Mouse (Mus musculus) MEL (cell line): ENCODE measurements around the gene Col18a1. TPM values are rescaled to one million over a fixed set of nuclear protein-coding genes. Genes with fewer than 3 reads are reported as not detected.

Source experiments
- DNase-seq: peaks from one replicate; pipeline ENCODE4 v3.0.0; 2011; ENCODE audit warnings: low read depth, low spot score
- H3K27ac ChIP-seq: 2 replicates; pipeline ENCODE4 v1.5.1; 2012; ENCODE audit warnings: low read depth, mild to moderate bottlenecking, control low read depth, low read length, moderate library complexity; ENCODE audit not compliant: control insufficient read depth
- H3K27me3 ChIP-seq, 2 experiments: fragments of 150-350 bp in 1 of 2; sonication (generic) in 1 of 2; 2 replicates each; pipeline ENCODE4 v1.6.1; 2012; ENCODE audit warnings: low read length in 2 of 2, mild to moderate bottlenecking in 2 of 2, improper control_type of control experiment in 1 of 2, moderate library complexity in 1 of 2; ENCODE audit not compliant: insufficient read depth in 2 of 2, control insufficient read depth in 1 of 2
- H3K36me3 ChIP-seq, 2 experiments: 2 replicates each; pipeline ENCODE4 v1.6.1; 2012 to 2014; ENCODE audit warnings: low read length in 2 of 2, improper control_type of control experiment in 1 of 2, inconsistent platforms in 1 of 2, mild to moderate bottlenecking in 1 of 2; ENCODE audit not compliant: insufficient read depth in 2 of 2, control insufficient read depth in 1 of 2
- H3K4me1 ChIP-seq, 2 experiments: fragments of 150-350 bp in 1 of 2; sonication (generic) in 1 of 2; 2 replicates each; pipeline ENCODE4 v1.6.1; 2012; ENCODE audit warnings: low read length in 2 of 2, improper control_type of control experiment in 1 of 2, mild to moderate bottlenecking in 1 of 2; ENCODE audit not compliant: insufficient read depth in 2 of 2, control insufficient read depth in 1 of 2
- H3K4me3 ChIP-seq, 2 experiments: fragments of 150-350 bp in 1 of 2; sonication (generic) in 1 of 2; 2 replicates each; pipeline ENCODE4 v1.5.1; 2012; ENCODE audit warnings: low read depth in 2 of 2, low read length in 2 of 2, mild to moderate bottlenecking in 2 of 2, moderate library complexity in 2 of 2, control low read depth in 1 of 2, improper control_type of control experiment in 1 of 2; ENCODE audit not compliant: control insufficient read depth in 1 of 2, insufficient read depth in 1 of 2
- H3K79me2 ChIP-seq: 2 replicates; pipeline ENCODE4 v1.6.1; 2012; ENCODE audit warnings: mild to moderate bottlenecking, low read length, moderate library complexity; ENCODE audit not compliant: control insufficient read depth, poor library complexity, insufficient read depth
- H3K9ac ChIP-seq: 2 replicates; pipeline ENCODE4 v1.6.1; 2012; ENCODE audit warnings: low read depth, mild to moderate bottlenecking, control low read depth, low read length, moderate library complexity; ENCODE audit not compliant: control insufficient read depth, poor library complexity, severe bottlenecking
- H3K9me3 ChIP-seq: fragments of 150-350 bp; sonication (generic); replicated peaks from 2 replicates; pipeline ENCODE4 v1.6.1; 2012; ENCODE audit warnings: mild to moderate bottlenecking, low read length, improper control_type of control experiment, moderate library complexity; ENCODE audit not compliant: insufficient read depth
- BHLHE40 ChIP-seq: IDR thresholded peaks from 2 replicates; pipeline ENCODE4 v1.6.1; 2012; ENCODE audit warnings: low read depth, mild to moderate bottlenecking, inconsistent platforms, low read length, improper control_type of control experiment, borderline replicate concordance
- CHD1 ChIP-seq: IDR thresholded peaks from 2 replicates; pipeline ENCODE4 v1.6.1; 2012; ENCODE audit warnings: low read depth, mild to moderate bottlenecking, inconsistent platforms, low read length, improper control_type of control experiment
- CTCF ChIP-seq, 3 experiments: IDR thresholded peaks in 2 of 3; conservative IDR thresholded peaks in 1 of 3; 2 replicates each; pipeline ENCODE4 v1.5.1; 2011 to 2012; ENCODE audit warnings: low read length in 3 of 3, low read depth in 2 of 3, mild to moderate bottlenecking in 2 of 3, improper control_type of control experiment in 1 of 3, inconsistent platforms in 1 of 3, mixed read lengths in 1 of 3, moderate library complexity in 1 of 3; ENCODE audit not compliant: control insufficient read depth in 1 of 3, insufficient read depth in 1 of 3, poor library complexity in 1 of 3, severe bottlenecking in 1 of 3
- ELF1 ChIP-seq: IDR thresholded peaks from 2 replicates; pipeline ENCODE4 v1.6.1; 2014; ENCODE audit warnings: low read depth, mild to moderate bottlenecking, inconsistent platforms, low read length, improper control_type of control experiment, moderate library complexity
- EP300 ChIP-seq, 2 experiments: IDR thresholded peaks; 2 replicates each; pipeline ENCODE4 v1.6.1; 2011; ENCODE audit warnings: improper control_type of control experiment in 2 of 2, low read length in 2 of 2, low read depth in 1 of 2, mild to moderate bottlenecking in 1 of 2
- ETS1 ChIP-seq: IDR thresholded peaks from 2 replicates; pipeline ENCODE4 v1.6.1; 2012; ENCODE audit warnings: low read depth, mild to moderate bottlenecking, inconsistent platforms, low read length, improper control_type of control experiment, moderate library complexity
- GABPA ChIP-seq: IDR thresholded peaks from 2 replicates; pipeline ENCODE4 v1.6.1; 2012; ENCODE audit warnings: low read depth, mild to moderate bottlenecking, inconsistent platforms, low read length, improper control_type of control experiment, moderate library complexity
- GATA1 ChIP-seq: IDR thresholded peaks from 2 replicates; pipeline ENCODE4 v1.6.1; 2011; ENCODE audit warnings: low read depth, low read length, improper control_type of control experiment
- HCFC1 ChIP-seq: IDR thresholded peaks from 2 replicates; pipeline ENCODE4 v1.6.1; 2012; ENCODE audit warnings: low read depth, mild to moderate bottlenecking, inconsistent platforms, low read length, improper control_type of control experiment, moderate library complexity
- JUND ChIP-seq: IDR thresholded peaks from 2 replicates; pipeline ENCODE4 v1.6.1; 2011; ENCODE audit warnings: low read depth, mild to moderate bottlenecking, improper control_type of control experiment, low read length
- MXI1 ChIP-seq: IDR thresholded peaks from 2 replicates; pipeline ENCODE4 v1.6.1; 2011; ENCODE audit warnings: mild to moderate bottlenecking, low read depth, low read length, improper control_type of control experiment
- MYB ChIP-seq: IDR thresholded peaks from 2 replicates; pipeline ENCODE4 v1.6.1; 2011; ENCODE audit warnings: mild to moderate bottlenecking, low read depth, low read length, improper control_type of control experiment
- MYC ChIP-seq: IDR thresholded peaks from 2 replicates; pipeline ENCODE4 v1.6.1; 2011; ENCODE audit warnings: low read depth, mild to moderate bottlenecking, low read length, improper control_type of control experiment, moderate library complexity
- NELFE ChIP-seq: IDR thresholded peaks from 2 replicates; pipeline ENCODE4 v1.6.1; 2011; ENCODE audit warnings: low read depth, low read length, improper control_type of control experiment
- NRF1 ChIP-seq: IDR thresholded peaks from 2 replicates; pipeline ENCODE4 v1.6.1; 2014; ENCODE audit warnings: low read depth, mild to moderate bottlenecking, inconsistent platforms, low read length, improper control_type of control experiment, moderate library complexity; ENCODE audit not compliant: poor library complexity, insufficient read depth, severe bottlenecking
- POLR2A ChIP-seq, 2 experiments: IDR thresholded peaks; 2 replicates each; pipeline ENCODE4 v1.6.1; 2011 to 2012; ENCODE audit warnings: low read length in 2 of 2, mild to moderate bottlenecking in 2 of 2, control low read depth in 1 of 2, improper control_type of control experiment in 1 of 2, low read depth in 1 of 2, moderate library complexity in 1 of 2; ENCODE audit not compliant: control insufficient read depth in 1 of 2, insufficient read depth in 1 of 2, poor library complexity in 1 of 2
- POLR2AphosphoS2 ChIP-seq: IDR thresholded peaks from 2 replicates; pipeline ENCODE4 v1.6.1; 2011; ENCODE audit warnings: low read length, improper control_type of control experiment
- POLR2AphosphoS5 ChIP-seq: IDR thresholded peaks from 2 replicates; pipeline ENCODE4 v1.6.1; 2012; ENCODE audit warnings: low read depth, borderline replicate concordance, mild to moderate bottlenecking, inconsistent platforms, low read length, moderate library complexity, mixed read lengths
- RCOR1 ChIP-seq: IDR thresholded peaks from 2 replicates; pipeline ENCODE4 v1.6.1; 2012; ENCODE audit warnings: low read depth, mild to moderate bottlenecking, inconsistent platforms, low read length, improper control_type of control experiment
- SIN3A ChIP-seq: IDR thresholded peaks from 2 replicates; pipeline ENCODE4 v1.6.1; 2012; ENCODE audit warnings: low read length, improper control_type of control experiment, inconsistent platforms
- SMC3 ChIP-seq: IDR thresholded peaks from 2 replicates; pipeline ENCODE4 v1.6.1; 2011; ENCODE audit warnings: low read depth, low read length, improper control_type of control experiment
- TAL1 ChIP-seq: IDR thresholded peaks from 2 replicates; pipeline ENCODE4 v1.6.1; 2012; ENCODE audit warnings: mild to moderate bottlenecking, inconsistent platforms, low read length, moderate library complexity, mixed read lengths
- TBP ChIP-seq: IDR thresholded peaks from 2 replicates; pipeline ENCODE4 v1.8.0; 2011; ENCODE audit warnings: low read depth, low read length, improper control_type of control experiment
- TCF12 ChIP-seq: IDR thresholded peaks from 2 replicates; pipeline ENCODE4 v1.6.1; 2014; ENCODE audit warnings: low read depth, mild to moderate bottlenecking, inconsistent platforms, low read length, improper control_type of control experiment, moderate library complexity
- UBTF ChIP-seq: IDR thresholded peaks from 2 replicates; pipeline ENCODE4 v1.6.1; 2012; ENCODE audit warnings: low read depth, mild to moderate bottlenecking, inconsistent platforms, low read length, improper control_type of control experiment, moderate library complexity, borderline replicate concordance; ENCODE audit not compliant: insufficient read depth
- USF1 ChIP-seq: IDR thresholded peaks from 2 replicates; pipeline ENCODE4 v1.6.1; 2014; ENCODE audit warnings: low read depth, mild to moderate bottlenecking, inconsistent platforms, low read length, improper control_type of control experiment, moderate library complexity
- USF2 ChIP-seq, 2 experiments: IDR thresholded peaks; 2 replicates each; pipeline ENCODE4 v1.6.1; 2011 to 2012; ENCODE audit warnings: improper control_type of control experiment in 2 of 2, low read length in 2 of 2, borderline replicate concordance in 1 of 2, inconsistent platforms in 1 of 2, low read depth in 1 of 2, mild to moderate bottlenecking in 1 of 2; ENCODE audit not compliant: insufficient read depth in 1 of 2
- ZC3H11A ChIP-seq: IDR thresholded peaks from 2 replicates; pipeline ENCODE4 v1.6.1; 2012; ENCODE audit warnings: low read depth, mild to moderate bottlenecking, inconsistent platforms, low read length, improper control_type of control experiment
- ZKSCAN1 ChIP-seq: IDR thresholded peaks from 2 replicates; pipeline ENCODE4 v1.6.1; 2012; ENCODE audit warnings: low read depth, mild to moderate bottlenecking, inconsistent platforms, low read length, improper control_type of control experiment, moderate library complexity
- ZMIZ1 ChIP-seq: IDR thresholded peaks from 2 replicates; pipeline ENCODE4 v1.6.1; 2012; ENCODE audit warnings: low read depth, mild to moderate bottlenecking, inconsistent platforms, low read length, improper control_type of control experiment, moderate library complexity
- ZNF384 ChIP-seq: IDR thresholded peaks from 2 replicates; pipeline ENCODE4 v1.6.1; 2012; ENCODE audit warnings: low read depth, mild to moderate bottlenecking, inconsistent platforms, low read length, improper control_type of control experiment
- polyA plus RNA-seq, 2 experiments: library from polyadenylated mRNA; stranded (reverse) in 1 of 2; unstranded in 1 of 2; fragments of >175 nt in 1 of 2; fragments of >200 nt in 1 of 2; gene quantifications; 2 replicates each; pipeline versions ENCODE4 v1.2.1 to v1.2.4; 2012; ENCODE audit warnings: low replicate concordance in 2 of 2, low read depth in 1 of 2; ENCODE audit not compliant: insufficient read length in 2 of 2, insufficient read depth in 1 of 2, missing spikeins in 1 of 2
- total RNA-seq: library from RNA; depleted of rRNA; stranded (reverse); fragments of 300-350 nt; gene quantifications from 2 replicates; pipeline ENCODE4 v1.2.3, GENCODE M21; 2012

Gene Col18a1
- total and polyA plus RNA-seq, 3 experiments: 0.46 to 1.3 TPM; not detected in 1

- DNase-seq: no peak
- Histone ChIP-seq H3K4me3 (no peak overlapping the region), H3K79me2 (no peaks in the 10 kb centered on the region), H3K9ac (no peak overlapping the region), H3K27ac (no peak overlapping the region), H3K4me1 (peaks cover 6 to 26% of the 10 kb centered on the region in 2 experiments), H3K9me3 (no peaks in the 10 kb centered on the region)
- TF ChIP-seq ZNF384 (peak; percentile 52; the same call in 1 of the 2 replicates), SMC3 (no peak), GATA1 (peak; percentile 50), TAL1 (peak; percentile 25; the same call in 1 of the 2 replicates), NRF1 (no peak), ETS1 (0 out of 2 replicates have a peak, but pooled peaks have one; percentile 37), EP300 (IDR thresholded peaks at IDR 0.05; ENCODE audit: low read depth in 1 of 2, low read length in 2 of 2) (peak; percentile 59 to 69), TCF12 (peak; percentile 90), GABPA (no peak)
- TF ChIP-seq, all 39 proteins: peak for 6
- Histone ChIP-seq H3K27me3 (peaks cover 0 to 2% of the 10 kb centered on the region in 2 experiments; a peak in 1 of 4 replicates), H3K36me3 (peaks cover 0 to 16% of the 10 kb centered on the region in 2 experiments; a peak in 2 of 4 replicates)
Measured at GRCm38 (mm10) chr10:77068469-77068868, 97.9 kb downstream of the Col18a1 start.

DNA sequence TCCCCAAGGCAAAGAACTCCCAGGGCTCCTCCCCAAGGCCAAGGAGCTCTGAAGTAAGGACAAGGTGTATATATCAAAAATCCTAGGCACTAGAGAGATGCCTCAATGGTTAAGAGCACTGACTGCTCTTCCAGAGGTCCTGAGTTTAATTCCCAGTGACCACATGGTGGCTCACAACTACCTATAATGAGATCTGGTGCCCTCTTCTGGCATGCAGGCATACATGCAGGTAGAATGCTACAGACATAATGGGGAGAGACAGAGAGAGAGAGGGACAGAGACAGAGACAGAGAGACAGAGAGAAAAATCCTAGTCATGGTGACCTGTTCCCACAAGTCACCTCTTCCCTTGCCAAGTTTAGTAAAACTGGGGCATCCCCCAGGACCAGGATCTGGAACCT is 101.7 kb downstream of the Col18a1 start:
- Histone ChIP-seq H3K27me3 (no peaks in the 10 kb centered on the region), H3K9me3 (no peaks in the 10 kb centered on the region), H3K79me2 (no peaks in the 10 kb centered on the region), H3K27ac (0 out of 2 replicates have a peak overlapping the region, but pooled peaks have one; percentile 3), H3K4me1 (peaks cover 6 to 26% of the 10 kb centered on the region in 2 experiments), H3K9ac (no peak overlapping the region), H3K4me3 (no peak overlapping the region), H3K36me3 (peaks cover 0 to 16% of the 10 kb centered on the region in 2 experiments; a peak in 2 of 4 replicates)
- DNase-seq: no peak
- TF ChIP-seq CHD1: no peak
- no peak for TF ChIP-seq JUND
- no peak for TF ChIP-seq NRF1
- no peak for TF ChIP-seq EP300 (IDR thresholded peaks at IDR 0.05; ENCODE audit: low read depth in 1 of 2, low read length in 2 of 2)
- no peak for TF ChIP-seq USF2 (IDR thresholded peaks at IDR 0.05; ENCODE audit: borderline replicate concordance in 1 of 2, insufficient read depth in 1 of 2, low read depth in 1 of 2, low read length in 2 of 2)
- 0 out of 2 replicates have a peak, but pooled peaks have one; percentile 23 for TF ChIP-seq ZC3H11A
- no peak for TF ChIP-seq HCFC1
- no peak for TF ChIP-seq ELF1
- no peak for TF ChIP-seq TBP
- no peak for TF ChIP-seq ZMIZ1
- TF ChIP-seq UBTF: no peak
- TF ChIP-seq CTCF (IDR thresholded peaks at IDR 0.05 in 2 of 3, conservative IDR thresholded peaks at IDR 0.05 in 1 of 3; ENCODE audit: control insufficient read depth in 1 of 3, insufficient read depth in 1 of 3, low read depth in 2 of 3, low read length in 3 of 3, poor library complexity in 1 of 3, severe bottlenecking in 1 of 3): peak; percentile 55 to 79 (median 65)
- TF ChIP-seq TCF12: no peak
- TF ChIP-seq POLR2AphosphoS2: no peak
- no peak for TF ChIP-seq ZKSCAN1
- no peak for TF ChIP-seq RCOR1
- TF ChIP-seq GABPA: no peak
- TF ChIP-seq SIN3A: no peak; the same call in 1 of the 2 replicates
- TF ChIP-seq MXI1: no peak
- TF ChIP-seq POLR2AphosphoS5: no peak
- TF ChIP-seq NELFE: no peak
- TF ChIP-seq MYB: no peak
- no peak for TF ChIP-seq USF1
- peak; percentile 62; the same call in 1 of the 2 replicates for TF ChIP-seq MYC
- TF ChIP-seq BHLHE40: no peak
- no peak for TF ChIP-seq POLR2A (IDR thresholded peaks at IDR 0.05; ENCODE audit: control insufficient read depth in 1 of 2, insufficient read depth in 1 of 2, low read depth in 1 of 2, low read length in 2 of 2, poor library complexity in 1 of 2)
